Mouse (Mus musculus) limb, embryonic 10.5 days (tissue): ENCODE measurements at regions not wholly inside any gene's neighbourhood (a gene's known extent, or its start where the extent isn't known, plus 50 kb on each side); places are given as distances from the start of the nearest gene placed in this dataset.

Experiments used
- DNase-seq: peaks from one replicate; pipeline ENCODE4 v3.0.0-alpha.2; 2017; ENCODE audit warnings: low spot score
- H3K27ac ChIP-seq: fragments of 300-500 bp; sonication (generic); 2 replicates; pipeline ENCODE4 v1.5.1; 2016; ENCODE audit warnings: mild to moderate bottlenecking
- H3K27me3 ChIP-seq: fragments of 300-500 bp; sonication (generic); 2 replicates; pipeline ENCODE4 v1.6.1; 2016; ENCODE audit warnings: low read depth, mild to moderate bottlenecking; ENCODE audit not compliant: poor library complexity, severe bottlenecking
- H3K36me3 ChIP-seq: fragments of 300-500 bp; sonication (generic); 2 replicates; pipeline ENCODE4 v1.6.1; 2016; ENCODE audit warnings: mild to moderate bottlenecking, moderate library complexity
- H3K4me1 ChIP-seq: fragments of 300-500 bp; sonication (generic); 2 replicates; pipeline ENCODE4 v1.6.1; 2016
- H3K4me3 ChIP-seq: fragments of 300-500 bp; sonication (generic); 2 replicates; pipeline ENCODE4 v1.5.1; 2016; ENCODE audit warnings: mild to moderate bottlenecking, moderate library complexity
- H3K9me3 ChIP-seq: fragments of 300-500 bp; sonication (generic); replicated peaks from 2 replicates; pipeline ENCODE4 v1.6.1; 2016; ENCODE audit warnings: mild to moderate bottlenecking
- WGBS: fragments of 180-500 bp; shearing (Covaris S2); methylation state at CpG from one replicate; pipeline ENCODE4 v1.1.7; 2016; 5-methylcytosine and 5-hydroxymethylcytosine counted together

DNA sequence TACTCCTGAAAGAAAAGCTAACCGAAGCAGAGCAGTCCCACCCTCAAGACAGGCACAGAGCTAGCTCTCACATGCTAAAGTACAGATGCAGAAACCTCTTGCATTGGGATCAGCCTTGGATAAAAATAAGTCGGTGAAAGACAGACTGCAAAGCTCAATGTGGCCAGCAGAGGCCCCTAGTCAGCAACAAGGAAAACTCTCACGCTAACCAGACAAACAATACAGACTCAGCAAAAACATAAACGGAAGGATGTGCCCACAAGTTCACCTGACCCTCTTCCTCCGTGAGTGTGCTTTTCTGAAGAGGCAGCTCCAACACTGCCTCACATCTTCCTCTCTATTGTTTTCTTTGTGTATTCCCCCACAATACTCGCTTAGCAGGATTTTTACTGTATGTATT lies 77.8 kb downstream of the Rpia start:
- 22% methylated on average over 6 of the region's 6 CpGs for WGBS
- no peak overlapping the region for H3K4me3 ChIP-seq
- DNase-seq: peak; percentile 70
- H3K27ac ChIP-seq: no peak overlapping the region
- H3K4me1 ChIP-seq: no peaks in the 10 kb centered on the region
- no peaks in the 10 kb centered on the region for H3K36me3 ChIP-seq
- no peaks in the 10 kb centered on the region for H3K27me3 ChIP-seq
- H3K9me3 ChIP-seq: no peaks in the 10 kb centered on the region

GRCm38 (mm10) chr6:70713665-70714064 lies 78.4 kb downstream of the Rpia start:
- 79% methylated on average over 6 of the region's 6 CpGs for WGBS
- no peaks in the 10 kb centered on the region for H3K9me3 ChIP-seq
- DNase-seq: no peak
- H3K27me3 ChIP-seq: no peaks in the 10 kb centered on the region
- no peaks in the 10 kb centered on the region for H3K4me1 ChIP-seq
- no peak overlapping the region for H3K27ac ChIP-seq
- no peaks in the 10 kb centered on the region for H3K36me3 ChIP-seq
- no peak overlapping the region for H3K4me3 ChIP-seq

DNA sequence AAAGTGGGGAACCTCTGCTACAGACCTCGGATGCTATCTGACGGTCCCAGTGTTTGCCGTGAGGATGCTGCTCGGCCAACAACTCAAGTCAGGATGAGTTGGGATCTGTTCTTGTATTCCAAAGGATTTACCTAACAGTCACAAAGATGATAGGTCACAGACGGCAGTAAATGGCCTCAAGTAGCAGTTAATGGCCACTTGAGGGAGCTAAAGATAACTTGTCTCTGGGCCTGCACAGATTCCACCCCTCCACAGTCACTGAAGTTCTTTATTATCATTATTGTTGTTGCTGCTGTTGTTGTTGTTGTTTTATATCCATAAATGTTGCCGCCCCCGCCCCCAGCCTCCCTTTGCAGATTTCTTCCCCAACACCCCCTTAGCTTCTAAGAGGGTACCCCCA lies 78.9 kb downstream of the Rpia start:
- no peak for DNase-seq
- Histone ChIP-seq H3K27me3 (no peaks in the 10 kb centered on the region), H3K36me3 (no peaks in the 10 kb centered on the region), H3K4me3 (no peak overlapping the region), H3K4me1 (no peaks in the 10 kb centered on the region), H3K27ac (no peak overlapping the region), H3K9me3 (no peaks in the 10 kb centered on the region)
- 46% methylated on average over 7 of the region's 7 CpGs for WGBS

DNA sequence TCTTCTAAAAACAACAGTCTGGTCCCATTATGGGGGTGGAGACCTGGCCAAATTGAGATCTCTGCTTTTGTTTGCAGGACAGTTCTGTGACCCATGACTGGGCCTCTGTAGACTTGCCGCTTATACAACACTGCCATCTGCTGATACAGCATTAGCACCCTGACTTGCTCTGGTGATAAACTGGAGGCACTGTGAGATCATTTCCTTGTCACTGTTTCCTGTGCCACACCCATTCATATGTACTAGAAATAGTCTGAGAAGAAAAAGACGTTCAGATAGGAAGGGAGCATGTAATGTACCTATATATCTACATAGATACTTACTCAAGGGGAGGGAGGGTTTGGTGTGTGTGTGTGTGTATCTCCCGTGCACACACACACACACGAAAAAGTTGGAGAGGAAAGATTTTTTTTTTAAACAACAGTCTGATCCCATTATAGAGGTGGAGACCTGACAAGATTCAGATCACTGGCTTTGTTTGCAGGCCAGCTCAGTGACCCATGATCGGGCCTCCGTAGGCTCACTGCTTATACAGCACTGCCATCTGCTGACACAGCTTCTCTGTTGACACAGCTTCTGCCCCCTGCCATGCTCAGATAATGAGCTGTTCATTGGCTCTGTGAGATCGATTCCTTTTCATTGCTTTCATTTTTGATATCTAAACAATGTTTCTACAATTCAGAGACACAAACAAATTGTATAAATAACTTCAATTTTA lies 82.5 kb downstream of the Rpia start:
- Histone ChIP-seq H3K9me3 (no peaks in the 10 kb centered on the region), H3K27ac (no peak overlapping the region), H3K4me3 (no peak overlapping the region), H3K36me3 (no peaks in the 10 kb centered on the region), H3K4me1 (no peaks in the 10 kb centered on the region), H3K27me3 (no peaks in the 10 kb centered on the region)
- peak; percentile 37 for DNase-seq
- 41% methylated on average over 7 of the region's 7 CpGs for WGBS

DNA sequence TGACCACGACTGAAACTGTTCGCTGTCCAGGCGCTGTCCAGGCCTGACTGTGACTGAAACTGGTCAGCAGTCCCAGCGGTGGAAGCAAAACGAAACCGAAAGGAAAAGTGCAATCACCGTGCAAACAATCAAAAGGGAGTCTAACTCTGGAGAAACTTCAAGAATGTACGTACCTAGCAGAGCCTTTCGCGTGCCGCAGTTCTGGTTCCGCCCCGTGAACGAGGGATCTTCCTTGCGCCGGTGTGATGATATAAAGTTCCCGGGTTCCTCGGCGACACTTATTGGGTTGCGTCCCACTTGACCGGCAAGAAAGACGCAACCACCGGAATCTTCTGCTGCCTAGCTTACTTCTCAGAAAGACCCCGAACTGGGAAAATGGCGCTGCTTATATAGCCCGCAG lies 96.4 kb downstream of the Rpia start:
- WGBS: 96% methylated on average over 26 of the region's 26 CpGs
- H3K27ac ChIP-seq: no peak overlapping the region
- H3K4me1 ChIP-seq: no peaks in the 10 kb centered on the region
- no peaks in the 10 kb centered on the region; the same call in 1 of the 2 replicates for H3K9me3 ChIP-seq
- no peaks in the 10 kb centered on the region for H3K36me3 ChIP-seq
- H3K4me3 ChIP-seq: no peak overlapping the region
- no peak for DNase-seq
- no peaks in the 10 kb centered on the region for H3K27me3 ChIP-seq
